20 mouse cellular contexts compared by ENCODE assay signal in genomic region chr9:13514435-13514834, GRCm38 (mm10).
"Had no signal": no experiment of that assay in that cellular context is flagged by ENCODE, and none has a peak within 500 bp of the region (broad histone marks: within the 10 kb centered on the region; RNA-seq: fewer than 3 reads in every experiment).

No protein-coding gene starts in this region.

- ATAC-seq: midbrain, embryonic 16.5 days had no signal

- H3K9me3 ChIP-seq: midbrain, embryonic 10.5 days; midbrain, embryonic 12.5 days; neural tube, embryonic 13.5 days; neural tube, embryonic 15.5 days; stomach, embryonic 15.5 days had no signal

- H3K4me1 ChIP-seq: neural tube, embryonic 13.5 days; stomach, embryonic 15.5 days had no signal

- H3K9ac ChIP-seq: liver, embryonic 14.5 days; lung, embryonic 14.5 days; midbrain, embryonic 12.5 days; neural tube, embryonic 13.5 days; neural tube, embryonic 15.5 days; stomach, embryonic 15.5 days had no signal

- H3K36me3 ChIP-seq: midbrain, embryonic 10.5 days; midbrain, embryonic 12.5 days; neural tube, embryonic 13.5 days; neural tube, embryonic 15.5 days; stomach, embryonic 15.5 days had no signal

- DNase-seq: lung, adult 18-20 months; lung, embryonic 14.5 days; lung, postnatal 10 days; lung, postnatal 4 days; midbrain, embryonic 14.5 days; right cerebral cortex, adult 18-20 months; right cerebral cortex, postnatal 25 days; right cerebral cortex, postnatal 4 days; spleen, adult 18-20 months; thymus, postnatal 14 days; thymus, postnatal 36 days had no signal

- H3K27ac ChIP-seq: liver, embryonic 14.5 days; midbrain, embryonic 10.5 days; midbrain, embryonic 12.5 days; neural tube, embryonic 13.5 days; neural tube, embryonic 15.5 days; stomach, embryonic 15.5 days; stomach, postnatal 0 days had no signal

- H3K4me3 ChIP-seq: midbrain, embryonic 10.5 days; midbrain, embryonic 12.5 days; myocyte; neural tube, embryonic 13.5 days; neural tube, embryonic 15.5 days; stomach, embryonic 15.5 days had no signal

- H3K4me2 ChIP-seq: lung, embryonic 14.5 days; midbrain, embryonic 12.5 days; neural tube, embryonic 13.5 days; neural tube, embryonic 15.5 days; stomach, embryonic 15.5 days had no signal

- H3K27me3 ChIP-seq: midbrain, embryonic 12.5 days; neural tube, embryonic 13.5 days; neural tube, embryonic 15.5 days; stomach, embryonic 15.5 days had no signal
